Mouse (Mus musculus) lung, postnatal 4 days (tissue): ENCODE measurements at regions not wholly inside any gene's neighbourhood (a gene's known extent, or its start where the extent isn't known, plus 50 kb on each side); places are given as distances from the start of the nearest gene placed in this dataset.

Experiments
- DNase-seq, 2 experiments: peaks; one replicate each; pipeline ENCODE4 v3.0.0; 2021

DNA sequence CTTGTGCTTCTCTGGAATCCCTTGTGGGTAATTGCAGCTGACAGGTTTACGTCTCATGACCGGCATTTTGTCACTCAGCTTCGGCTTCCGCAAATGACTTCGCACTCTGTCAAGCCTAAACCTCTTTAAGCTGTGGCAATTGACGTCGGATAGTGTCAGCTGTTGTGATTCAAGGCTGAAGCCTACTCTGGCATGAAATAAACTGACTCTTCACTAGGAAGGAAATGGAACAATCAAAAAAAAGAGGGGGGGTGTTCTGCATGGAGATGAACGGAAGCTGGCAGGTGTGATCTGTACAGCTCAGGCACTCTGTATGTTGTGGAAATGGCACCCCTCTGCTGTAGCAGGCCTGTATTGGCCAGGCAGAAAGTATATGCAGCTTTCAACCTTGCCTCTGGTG is 1228.8 kb upstream of the Lrrc6 start:
- no peak for DNase-seq

GRCm38 (mm10) chr15:67725239-67725638 is 1224.5 kb upstream of the Lrrc6 start:
- DNase-seq: no peak

DNA sequence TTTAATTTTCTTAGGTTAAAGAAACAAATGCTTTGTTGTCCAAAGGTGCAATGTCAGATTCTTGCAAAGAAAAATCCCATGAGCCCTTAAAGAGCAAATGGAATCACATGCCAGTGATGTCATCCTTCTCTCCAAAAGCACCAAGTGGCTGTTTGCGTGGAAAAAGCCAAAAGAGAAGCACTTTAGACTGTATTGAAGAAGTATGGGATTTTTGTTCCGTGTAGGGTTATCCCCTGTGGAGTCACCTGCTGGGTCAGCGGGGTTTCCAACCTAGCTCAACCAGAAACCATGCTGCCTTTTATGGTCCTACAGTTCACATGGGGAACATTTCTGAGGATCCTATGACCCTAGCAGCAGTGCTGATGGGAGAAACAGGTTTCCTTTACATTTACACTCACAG is 1213.5 kb upstream of the Lrrc6 start:
- DNase-seq: no peak

GRCm38 (mm10) chr15:67686140-67686539 is 1185.4 kb upstream of the Lrrc6 start:
- no peak for DNase-seq

DNA sequence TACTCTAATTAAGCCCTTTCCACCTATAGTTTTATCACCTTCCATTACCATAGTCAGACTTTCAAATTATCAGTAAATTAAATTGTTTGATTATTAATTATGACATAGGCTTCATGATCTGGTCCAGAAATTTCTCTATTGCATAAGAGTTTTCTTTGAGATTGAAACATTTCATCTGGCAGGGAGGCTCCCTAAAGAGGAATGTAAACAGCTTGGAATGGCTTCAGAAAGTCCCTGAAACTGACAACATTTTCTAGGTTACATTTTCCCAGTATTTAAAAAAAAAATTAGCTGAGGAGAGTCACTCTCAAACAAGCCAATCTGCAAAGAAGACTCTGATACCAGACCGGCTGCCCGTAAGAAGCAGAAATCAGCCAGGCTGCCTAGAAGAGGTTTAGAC is 1172.6 kb upstream of the Lrrc6 start:
- DNase-seq: no peak

GRCm38 (mm10) chr15:67636155-67636554 is 1135.4 kb upstream of the Lrrc6 start:
- no peak for DNase-seq

DNA sequence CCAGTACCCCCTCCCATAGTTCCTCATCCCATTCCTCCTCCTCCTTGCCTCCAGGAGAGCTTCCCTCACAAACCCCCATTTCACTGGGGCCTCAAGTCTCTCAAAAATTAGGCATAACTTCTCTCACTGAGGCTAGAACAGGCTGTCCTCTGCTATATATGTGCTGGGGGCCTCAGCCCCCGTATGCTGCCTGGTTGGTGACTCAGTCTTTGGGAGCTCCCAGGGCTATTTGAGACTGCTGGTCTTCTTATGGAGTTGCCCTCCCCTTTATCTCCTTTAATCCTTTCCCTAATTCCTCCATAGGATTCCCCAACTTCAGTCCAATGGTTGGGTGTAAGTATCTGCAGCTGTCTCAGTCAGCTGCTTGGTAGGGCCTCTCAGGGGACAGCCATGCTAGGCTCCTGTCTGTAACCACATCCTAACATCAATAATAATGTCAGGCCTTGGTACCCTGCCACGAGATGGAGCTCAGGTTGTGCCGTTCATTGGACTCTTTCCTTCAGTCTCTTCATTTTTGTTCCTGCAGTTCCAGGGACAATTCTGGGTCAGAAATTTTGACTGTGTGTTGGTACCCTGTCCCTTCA is 1126.1 kb upstream of the Lrrc6 start:
- DNase-seq: no peak

GRCm38 (mm10) chr15:67611896-67612295 is 1111.2 kb upstream of the Lrrc6 start:
- DNase-seq: no peak

- no peak for DNase-seq
These were observed 1097.7 kb upstream of the Lrrc6 start for GRCm38 (mm10) chr15:67598426-67598825.

- DNase-seq: no peak
These were observed 1075.9 kb upstream of the Lrrc6 start for GRCm38 (mm10) chr15:67576581-67576980.

DNA sequence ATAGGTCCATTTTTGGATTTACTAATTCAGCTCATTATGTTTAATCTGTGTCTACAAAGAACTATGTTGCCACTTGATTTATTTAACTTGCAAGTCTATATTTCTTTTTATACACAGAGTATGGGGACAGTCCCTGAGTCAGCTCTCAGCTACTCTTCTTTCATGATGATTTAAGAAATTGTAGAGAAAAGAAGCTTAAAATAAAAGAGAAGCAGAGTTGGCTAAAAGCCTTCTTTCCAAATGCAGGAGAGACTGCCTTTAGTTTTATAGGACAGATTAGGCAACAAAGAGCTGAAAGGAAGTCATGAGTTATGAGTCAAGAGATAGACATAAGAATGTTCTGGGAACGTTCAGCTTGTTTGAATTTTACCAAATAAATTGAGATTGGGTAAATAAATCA is 1070.9 kb upstream of the Lrrc6 start:
- no peak for DNase-seq

DNA sequence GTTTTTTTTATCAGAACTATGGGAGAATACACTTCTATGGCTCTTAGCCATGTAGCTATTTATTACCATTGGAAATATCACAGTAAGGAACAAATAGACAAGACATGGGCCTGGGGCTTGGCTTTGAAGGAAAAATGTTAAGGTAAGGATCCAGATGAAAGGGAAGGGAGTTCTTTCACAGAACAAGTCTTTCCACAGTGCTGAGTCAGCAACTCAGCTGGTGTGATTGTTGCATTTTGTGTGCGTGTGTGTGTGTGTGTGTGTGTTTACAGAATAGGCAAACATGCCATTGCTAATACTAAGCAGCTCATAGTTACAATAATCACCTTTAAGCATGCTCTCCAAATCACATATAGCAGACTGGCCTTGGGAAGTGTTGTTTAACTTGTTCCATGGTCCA is 1056.6 kb upstream of the Lrrc6 start:
- no peak for DNase-seq

- DNase-seq: no peak
These were observed 1051.2 kb upstream of the Lrrc6 start for GRCm38 (mm10) chr15:67551911-67552310.

DNA sequence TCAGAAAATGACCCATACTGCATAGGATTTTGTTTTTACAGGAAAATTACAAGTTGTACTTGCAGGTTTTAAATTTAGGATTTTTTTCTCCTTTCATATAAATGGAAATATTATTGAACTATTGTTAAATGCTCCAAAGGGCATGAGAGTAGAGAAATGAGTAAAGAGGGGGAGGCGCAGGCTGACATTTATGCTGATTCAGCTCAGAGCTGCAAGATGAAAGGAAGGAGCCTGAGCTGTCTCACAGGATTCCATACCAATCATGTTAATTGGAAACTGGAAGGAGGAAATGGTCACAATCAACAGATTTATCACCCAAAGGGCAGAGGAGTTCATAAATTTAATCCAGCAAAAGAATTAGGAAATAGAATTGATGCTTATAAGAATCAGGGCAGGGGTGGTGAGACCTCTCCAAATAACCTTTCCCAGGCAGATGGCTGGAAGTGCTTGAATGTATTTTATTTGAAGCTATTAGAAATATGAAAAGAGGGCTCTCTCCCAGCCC is 1046.2 kb upstream of the Lrrc6 start:
- DNase-seq: no peak

- DNase-seq: no peak
These were observed 1045.0 kb upstream of the Lrrc6 start for GRCm38 (mm10) chr15:67545745-67546144.

GRCm38 (mm10) chr15:67513722-67514121 is 1013.0 kb upstream of the Lrrc6 start:
- DNase-seq: no peak

- no peak for DNase-seq
These were observed 994.4 kb upstream of the Lrrc6 start for GRCm38 (mm10) chr15:67495001-67495658.

GRCm38 (mm10) chr15:67481733-67482132 is 981.0 kb upstream of the Lrrc6 start:
- DNase-seq: no peak

DNA sequence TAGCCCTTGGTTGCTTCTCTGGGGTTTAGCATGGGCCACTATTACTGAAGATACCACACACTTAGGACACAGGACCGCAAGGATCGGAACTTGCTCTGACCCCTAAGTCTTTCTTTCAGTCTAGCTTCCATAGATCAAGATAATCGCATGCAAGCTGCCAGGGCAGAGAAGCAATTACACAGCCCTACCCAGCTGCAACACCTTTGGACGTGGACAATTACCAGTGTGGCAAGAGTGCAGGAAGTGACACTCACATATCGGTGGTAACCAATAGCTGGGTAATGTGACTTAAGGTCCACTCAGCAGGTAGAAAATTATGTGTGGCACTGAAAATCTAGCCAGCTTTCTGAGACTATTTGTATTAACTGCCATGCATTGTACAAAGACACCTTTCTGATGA is 973.6 kb upstream of the Lrrc6 start:
- no peak for DNase-seq

- DNase-seq: no peak
These were observed 972.3 kb upstream of the Lrrc6 start for GRCm38 (mm10) chr15:67472979-67473378.

DNA sequence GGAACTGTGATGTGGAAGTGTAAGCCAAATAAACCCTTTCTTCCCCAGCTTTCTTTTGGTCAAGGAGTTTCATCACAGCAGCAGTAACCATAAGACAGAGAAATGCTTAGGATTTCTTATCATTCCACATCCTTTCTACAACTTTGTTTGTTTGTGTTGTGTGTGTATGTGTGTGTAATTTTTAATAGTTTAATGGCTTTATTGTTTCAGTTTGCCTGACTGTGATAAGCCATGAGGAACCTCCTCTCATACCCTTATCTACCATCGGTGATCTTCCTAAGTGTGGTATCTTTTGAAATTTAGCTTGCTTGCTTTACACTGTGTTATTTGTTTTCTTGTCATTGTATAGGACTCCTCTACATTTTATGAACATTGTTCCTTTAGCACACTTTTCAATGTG is 970.6 kb upstream of the Lrrc6 start:
- no peak for DNase-seq

DNA sequence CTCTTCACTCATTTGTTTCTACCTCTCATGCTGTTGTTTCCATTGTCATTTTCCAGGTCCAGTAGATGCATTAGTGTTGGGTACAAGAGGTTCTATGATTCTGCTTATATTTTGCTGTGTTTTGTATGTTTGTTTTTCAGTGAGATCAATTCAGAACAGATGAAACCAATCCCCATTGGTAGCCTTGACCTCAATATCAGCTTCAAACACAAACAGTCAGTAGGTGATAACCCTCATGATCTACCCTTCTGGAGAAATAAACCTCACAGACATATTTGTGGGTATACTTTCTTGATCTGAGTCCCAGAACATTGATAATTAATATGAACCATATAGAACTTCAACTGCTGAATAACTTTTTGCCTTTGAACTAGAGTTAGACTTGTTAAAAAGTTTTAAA is 969.3 kb upstream of the Lrrc6 start:
- DNase-seq: no peak

DNA sequence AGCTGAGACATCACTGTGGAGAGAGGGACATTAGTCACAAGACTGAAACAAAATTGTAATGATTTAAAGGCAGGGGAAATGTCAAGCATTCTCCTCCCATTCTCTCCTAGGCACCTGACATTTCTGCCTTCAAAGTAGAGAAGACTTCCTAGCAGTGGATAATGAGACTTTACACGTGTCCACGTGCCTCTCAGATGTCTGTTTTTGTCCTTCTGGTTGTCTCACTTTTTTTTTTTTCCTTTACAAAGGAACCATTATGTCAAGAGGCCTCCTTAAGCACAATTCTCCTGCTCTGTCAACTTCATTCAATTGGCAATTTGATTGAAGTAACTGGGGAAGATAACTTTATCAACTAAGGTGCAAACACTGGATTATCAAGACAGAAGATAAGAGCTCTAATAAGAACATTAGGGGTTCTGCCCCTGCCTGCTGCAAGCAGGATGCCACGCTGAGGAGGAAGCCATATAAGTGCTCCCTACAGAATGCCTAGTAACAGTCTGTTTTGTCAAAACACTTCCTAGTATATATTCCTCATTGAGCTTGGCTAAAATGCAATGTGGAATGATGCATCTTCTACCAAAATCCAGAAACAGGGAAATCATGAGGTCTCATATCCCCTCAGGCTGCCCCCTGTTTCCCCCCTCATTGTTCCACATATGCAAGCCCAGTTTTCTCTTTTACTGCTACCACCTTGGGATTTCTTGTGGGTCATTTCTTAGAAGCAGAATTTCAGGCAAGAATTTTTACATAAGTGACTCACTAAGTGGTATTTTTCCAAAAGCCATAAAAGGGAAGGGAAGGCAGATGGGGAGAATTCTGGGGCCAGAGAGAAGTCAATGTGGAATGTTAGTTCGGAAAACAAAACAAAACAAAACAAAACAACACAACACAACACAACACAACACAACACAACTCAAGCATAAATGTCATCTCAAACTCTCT is 967.0 kb upstream of the Lrrc6 start:
- DNase-seq: no peak

DNA sequence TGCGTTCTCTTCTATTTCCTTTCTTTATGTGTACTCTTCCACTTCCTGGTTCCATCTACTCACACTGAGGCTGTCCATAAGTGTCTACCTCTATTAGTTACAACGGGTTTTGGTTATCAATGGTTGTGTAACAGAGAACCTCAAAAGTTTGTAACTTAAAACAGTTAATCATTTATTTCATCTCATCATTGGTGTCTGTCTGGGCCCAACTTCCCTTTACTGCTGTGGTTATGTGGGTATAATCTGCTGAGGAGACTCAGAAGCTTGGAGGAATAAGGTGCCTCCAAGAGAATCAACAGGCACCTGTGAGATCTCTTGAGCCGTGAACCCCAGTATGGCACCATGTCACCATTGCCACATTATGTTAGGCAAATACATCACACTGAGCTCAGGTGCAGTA is 962.2 kb upstream of the Lrrc6 start:
- DNase-seq: no peak
